Mouse (Mus musculus) neural tube, postnatal 0 days (tissue): Measurements from ENCODE around the gene Mboat2. TPM values are rescaled to one million over a fixed set of nuclear protein-coding genes. Genes with fewer than 3 reads are reported as not detected.

Experiments used
- polyA plus RNA-seq: library from polyadenylated mRNA; unstranded; fragments of >200 nt; fragmentation: Nextera tagmentation; extraction: Ambion mirVana; gene quantifications from 2 replicates; pipeline ENCODE4 v1.2.1, GENCODE M21; 2015

Mboat2 gene
- 72.4 and 76.5 TPM in 2 replicates for polyA plus RNA-seq

GRCm38 (mm10) chr12:24830766-24831152, at the start of gene Mboat2:
Gene Mboat2, plus strand, starts transcription at chr12:24830879.

DNA sequence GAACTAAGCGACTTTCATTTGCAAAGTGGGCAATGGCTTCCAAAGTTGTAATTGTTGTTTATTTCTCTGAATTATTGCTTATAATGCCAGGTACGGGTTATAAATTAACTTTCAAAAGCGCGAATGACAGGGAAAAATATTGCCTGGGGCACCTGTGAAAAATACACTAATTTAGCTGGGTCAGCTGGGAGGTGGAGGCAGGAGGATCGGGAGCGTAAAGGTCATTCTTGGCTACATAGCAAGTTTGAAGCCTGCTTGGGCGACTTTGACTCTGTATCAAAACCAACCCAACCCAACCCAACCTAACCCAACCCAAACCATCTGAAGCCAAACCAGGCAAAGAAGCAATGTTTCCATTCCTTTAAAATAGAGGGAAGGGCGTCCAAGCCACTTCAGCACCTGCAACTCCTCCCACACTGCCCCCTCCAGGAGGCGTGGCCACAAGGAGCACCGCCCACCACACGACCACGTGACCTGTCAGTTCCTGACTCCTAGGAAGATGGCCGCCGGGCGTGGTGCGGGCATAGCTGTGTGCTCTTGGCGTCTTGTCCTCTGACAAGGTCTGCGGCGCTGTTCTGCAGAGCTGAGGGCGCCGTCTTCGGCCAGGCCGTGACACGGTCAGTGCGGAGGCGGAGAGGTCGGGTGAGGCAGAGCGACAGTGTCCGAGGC, 143.9 kb downstream of the Mboat2 start, which contains the start of gene Kidins220:
TSS of gene Kidins220 (plus strand) at position 480 of the 669 bp plus-strand sequence.

Other genes starting within 250 kb of the Mboat2 start
- 8.5 and 9.8 TPM in 2 replicates for gene Klf11, start 179.6 kb upstream of the Mboat2 start, polyA plus RNA-seq
- gene Cys1, start 149.1 kb upstream of the Mboat2 start, polyA plus RNA-seq: 1.9 and 3.4 TPM in 2 replicates
- gene Rrm2, start 122.6 kb upstream of the Mboat2 start, polyA plus RNA-seq: 24.8 and 26.8 TPM in 2 replicates
- 53.8 and 70.6 TPM in 2 replicates for gene Kidins220, start 144.0 kb downstream of the Mboat2 start, polyA plus RNA-seq